Mouse (Mus musculus) lung, adult 2 months (tissue): ENCODE results near the gene Zcchc18.

Experiments
- CTCF ChIP-seq: fragments of 200-500 bp; IDR thresholded peaks from 2 replicates; pipeline ENCODE4 v1.5.1; 2011; ENCODE audit warnings: mild to moderate bottlenecking, low read length, control low read depth; ENCODE audit not compliant: insufficient read depth
- POLR2A ChIP-seq: fragments of 200-500 bp; IDR thresholded peaks from 2 replicates; pipeline ENCODE4 v1.6.1; 2011; ENCODE audit warnings: low read depth, mild to moderate bottlenecking, control low read depth, low read length, borderline replicate concordance; ENCODE audit errors: extremely low read depth

DNA sequence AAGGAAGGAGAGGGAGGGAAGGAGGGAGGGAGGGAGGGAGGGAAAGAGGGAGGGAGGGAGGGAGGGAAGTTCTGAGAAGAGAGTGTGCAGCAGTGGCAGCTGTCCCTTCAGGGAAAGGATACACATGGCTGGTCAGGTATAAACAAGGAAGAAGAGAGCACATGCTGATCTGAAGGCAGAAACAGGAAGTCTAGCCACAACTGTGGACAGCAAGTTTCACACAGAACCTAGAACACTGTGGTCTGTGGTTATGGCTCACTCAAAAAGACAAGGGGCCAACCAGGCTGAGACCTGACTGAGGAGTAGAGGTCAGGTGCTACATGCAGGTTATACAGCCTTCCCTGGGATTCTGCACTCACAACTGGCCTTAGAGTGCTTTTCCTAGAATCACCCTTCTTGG lies 6.9 kb upstream of the Zcchc18 start:
- TF ChIP-seq CTCF (no peak), POLR2A (no peak)
